Mouse (Mus musculus) stomach, postnatal 0 days (tissue): Measurements from ENCODE around the gene Naxd. TPM values are rescaled to one million over a fixed set of nuclear protein-coding genes. Genes with fewer than 3 reads are reported as not detected.

Source experiments
- ATAC-seq: fragments of 200-750 bp; cut with Nextera tagmentation; 2 replicates; pipeline ENCODE4 v1.8.0; 2017; ENCODE audit not compliant: low FRiP score, low TSS enrichment
- DNase-seq: peaks from one replicate; pipeline ENCODE4 v3.0.0-alpha.2; 2016; ENCODE audit warnings: low spot score
- H3K27ac ChIP-seq: fragments of 300-500 bp; sonication (generic); replicated peaks from 2 replicates; pipeline ENCODE4 v1.5.1; 2014; ENCODE audit warnings: mild to moderate bottlenecking, control low read depth
- H3K27me3 ChIP-seq: fragments of 300-500 bp; sonication (generic); 2 replicates; pipeline ENCODE4 v1.6.1; 2014; ENCODE audit warnings: low read length; ENCODE audit not compliant: control insufficient read depth, insufficient read depth
- H3K36me3 ChIP-seq: fragments of 300-500 bp; sonication (generic); 2 replicates; pipeline ENCODE4 v1.6.1; 2014; ENCODE audit warnings: low read length, mixed read lengths; ENCODE audit not compliant: control insufficient read depth, insufficient read depth
- H3K4me1 ChIP-seq: fragments of 300-500 bp; sonication (generic); replicated peaks from 2 replicates; pipeline ENCODE4 v1.6.1; 2014; ENCODE audit warnings: antibody characterized with exemption; ENCODE audit not compliant: control insufficient read depth, insufficient read depth
- H3K4me2 ChIP-seq: fragments of 300-500 bp; sonication (generic); replicated peaks from 2 replicates; pipeline ENCODE4 v1.6.1; 2014; ENCODE audit warnings: low read depth, mild to moderate bottlenecking, control low read depth, moderate library complexity
- H3K4me3 ChIP-seq: fragments of 300-500 bp; sonication (generic); 2 replicates; pipeline ENCODE4 v1.5.1; 2014; ENCODE audit warnings: low read depth, low read length, control low read depth
- H3K9ac ChIP-seq: fragments of 300-500 bp; sonication (generic); 2 replicates; pipeline ENCODE4 v1.6.1; 2014; ENCODE audit warnings: mild to moderate bottlenecking, low read length, control low read depth, mixed read lengths
- H3K9me3 ChIP-seq: fragments of 300-500 bp; sonication (generic); 2 replicates; pipeline ENCODE4 v1.6.1; 2016; ENCODE audit warnings: low read length; ENCODE audit not compliant: control insufficient read depth
- CTCF ChIP-seq: IDR thresholded peaks from 2 replicates; pipeline ENCODE4 v1.5.1; 2016; ENCODE audit warnings: antibody characterized with exemption, low read depth, mild to moderate bottlenecking, moderate library complexity
- EP300 ChIP-seq: optimal IDR thresholded peaks from 2 replicates; pipeline ENCODE3; 2016; ENCODE audit warnings: antibody characterized with exemption
- WGBS: fragments of 180-500 bp; shearing (Covaris S2); extraction: QIAGEN DNeasy Blood & Tissue Kit; methylation state at CpG from one replicate; pipeline ENCODE4 v1.1.7; 2014; 5-methylcytosine and 5-hydroxymethylcytosine counted together
- polyA plus RNA-seq: library from polyadenylated mRNA; unstranded; fragments of >200 nt; fragmentation: Nextera tagmentation; extraction: Ambion mirVana; gene quantifications from 2 replicates; pipeline ENCODE4 v1.2.1, GENCODE M21; 2015

Naxd gene
- polyA plus RNA-seq, 1 experiment from 2014 or later: 79.1 TPM

GRCm38 (mm10) chr8:11523331-11523730, 26.0 kb downstream of the Naxd start:
- Histone ChIP-seq H3K4me1 (no peaks in the 10 kb centered on the region), H3K4me2 (no peak overlapping the region), H3K4me3 (no peak overlapping the region), H3K9ac (no peak overlapping the region), H3K27me3 (no peaks in the 10 kb centered on the region), H3K36me3 (peaks cover 9% of the 10 kb centered on the region; the same call in 1 of the 2 replicates), H3K27ac (no peak overlapping the region), H3K9me3 (no peaks in the 10 kb centered on the region)
- ATAC-seq (no peak), DNase-seq (no peak)
- 72% methylated on average over 3 of the region's 3 CpGs for WGBS
- no peak for TF ChIP-seq EP300
- no peak for TF ChIP-seq CTCF

DNA sequence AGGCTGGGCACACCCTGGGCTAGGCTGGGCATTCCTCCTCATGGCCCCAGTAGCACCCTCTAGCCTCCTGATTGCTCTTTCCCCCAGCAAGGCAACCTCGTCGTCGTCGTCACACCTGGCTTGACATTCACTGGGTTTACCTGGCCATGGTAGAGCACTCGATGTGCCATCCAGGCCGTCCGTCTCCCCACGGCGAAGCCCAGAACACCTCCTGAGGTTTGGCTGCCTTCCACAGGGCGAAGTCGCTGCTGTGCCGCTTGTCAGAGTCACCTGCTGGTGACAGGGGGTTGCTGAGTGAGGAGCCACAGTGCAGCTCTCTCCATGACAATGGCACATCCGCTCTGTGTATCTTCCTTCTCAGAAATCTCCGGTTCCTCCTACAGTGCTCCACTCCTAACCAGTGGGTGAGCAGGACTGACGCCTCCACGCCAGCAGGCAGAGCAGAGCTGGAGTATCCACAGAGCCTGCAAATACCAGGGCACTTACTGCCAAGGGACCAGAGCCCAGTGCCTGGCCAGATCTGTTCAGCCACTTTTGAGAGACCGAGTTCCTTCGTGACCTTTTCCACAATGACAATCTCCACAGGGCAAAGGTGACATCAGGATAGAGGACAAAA, 33.0 kb downstream of the Naxd start:
- Histone ChIP-seq H3K9me3 (no peaks in the 10 kb centered on the region), H3K27me3 (no peaks in the 10 kb centered on the region), H3K36me3 (peaks cover 25% of the 10 kb centered on the region; the same call in 1 of the 2 replicates), H3K9ac (no peak overlapping the region), H3K4me2 (no peak overlapping the region), H3K27ac (no peak overlapping the region), H3K4me1 (no peaks in the 10 kb centered on the region), H3K4me3 (no peak overlapping the region)
- no peak for TF ChIP-seq CTCF
- no peak for TF ChIP-seq EP300
- ATAC-seq (no peak), DNase-seq (no peak)
- 87% methylated on average over 18 of the region's 18 CpGs for WGBS

- Histone ChIP-seq H3K27me3 (no peaks in the 10 kb centered on the region), H3K4me2 (no peak overlapping the region), H3K9me3 (no peaks in the 10 kb centered on the region), H3K4me3 (no peak overlapping the region), H3K36me3 (peaks cover 23% of the 10 kb centered on the region; the same call in 1 of the 2 replicates), H3K9ac (no peak overlapping the region), H3K27ac (no peak overlapping the region), H3K4me1 (no peaks in the 10 kb centered on the region)
- ATAC-seq (no peak), DNase-seq (no peak)
- TF ChIP-seq CTCF: no peak
- TF ChIP-seq EP300: no peak
- 61% methylated on average over 4 of the region's 4 CpGs for WGBS
These were observed 33.5 kb downstream of the Naxd start for GRCm38 (mm10) chr8:11530849-11531248.

GRCm38 (mm10) chr8:11534494-11534893, 37.2 kb downstream of the Naxd start:
- Histone ChIP-seq H3K4me2 (no peak overlapping the region), H3K36me3 (peaks cover 25% of the 10 kb centered on the region), H3K9me3 (no peaks in the 10 kb centered on the region), H3K27ac (no peak overlapping the region), H3K9ac (no peak overlapping the region), H3K4me1 (no peaks in the 10 kb centered on the region), H3K4me3 (no peak overlapping the region), H3K27me3 (no peaks in the 10 kb centered on the region)
- DNase-seq (no peak), ATAC-seq (no peak)
- TF ChIP-seq CTCF (no peak), EP300 (no peak)
- 46% methylated on average over 9 of the region's 9 CpGs for WGBS

GRCm38 (mm10) chr8:11539049-11539448, 41.7 kb downstream of the Naxd start:
- no peaks in the 10 kb centered on the region for H3K27me3 ChIP-seq
- ATAC-seq (no peak), DNase-seq (no peak)
- H3K27ac ChIP-seq: no peak overlapping the region
- WGBS: 89% methylated on average over 4 of the region's 4 CpGs
- H3K36me3 ChIP-seq: peaks cover 13% of the 10 kb centered on the region
- H3K9ac ChIP-seq: no peak overlapping the region
- H3K4me3 ChIP-seq: no peak overlapping the region
- H3K9me3 ChIP-seq: no peaks in the 10 kb centered on the region
- no peak overlapping the region for H3K4me2 ChIP-seq
- TF ChIP-seq CTCF (no peak), EP300 (no peak)
- H3K4me1 ChIP-seq: no peaks in the 10 kb centered on the region

DNA sequence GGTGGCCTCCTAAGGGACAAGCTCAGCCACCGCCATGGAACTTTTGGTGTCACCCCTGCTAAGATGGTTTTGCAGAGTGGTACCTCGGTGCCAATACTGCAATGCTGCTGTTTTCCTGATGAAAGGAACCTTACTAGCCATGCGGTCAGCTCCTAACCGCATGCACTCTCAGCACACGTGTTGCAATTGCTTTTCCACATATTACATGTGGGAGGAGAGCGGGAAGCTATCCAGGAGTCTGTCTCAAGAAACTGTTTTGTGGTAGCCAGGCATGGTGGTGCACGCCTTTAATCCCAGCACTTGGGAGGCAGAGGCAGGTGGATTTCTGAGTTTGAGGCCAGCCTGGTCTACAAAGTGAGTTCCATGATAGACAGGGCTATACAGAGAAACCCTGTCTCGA, 42.9 kb downstream of the Naxd start:
- TF ChIP-seq CTCF (no peak), EP300 (no peak)
- WGBS: 91% methylated on average over 8 of the region's 8 CpGs
- DNase-seq (no peak), ATAC-seq (no peak)
- H3K4me3 ChIP-seq: no peak overlapping the region
- no peaks in the 10 kb centered on the region for H3K27me3 ChIP-seq
- H3K9ac ChIP-seq: no peak overlapping the region
- no peaks in the 10 kb centered on the region for H3K4me1 ChIP-seq
- H3K9me3 ChIP-seq: no peaks in the 10 kb centered on the region
- no peak overlapping the region for H3K27ac ChIP-seq
- H3K4me2 ChIP-seq: no peak overlapping the region
- H3K36me3 ChIP-seq: peaks cover 8% of the 10 kb centered on the region
